Mouse (Mus musculus): ENCODE data around the gene Nedd4. TPM values are rescaled to one million over a fixed set of nuclear protein-coding genes. Genes with fewer than 3 reads are reported as not detected.

Nedd4 gene
- polyA plus RNA-seq, 1 experiment from 2014 or later: 512 TPM

DNA sequence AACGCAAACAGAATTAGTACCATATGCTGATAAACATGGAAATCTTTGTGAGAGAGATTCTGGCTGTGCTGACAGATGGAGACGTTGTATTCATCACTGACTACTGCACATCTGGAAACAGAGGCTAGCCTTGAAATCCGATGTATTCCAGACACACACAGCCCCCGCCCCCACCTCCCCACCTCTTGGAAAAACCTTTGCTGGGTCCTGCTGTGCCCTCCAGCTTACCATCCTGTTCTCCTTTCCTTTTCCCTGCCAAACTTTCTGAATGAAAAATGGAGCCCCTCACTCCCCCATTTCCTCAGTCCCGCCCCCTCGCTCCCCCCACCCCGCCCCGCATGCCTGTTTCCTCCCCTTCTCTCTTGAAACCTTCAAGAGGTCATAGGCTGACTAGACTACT lies 120.0 kb downstream of the Nedd4 start:
- Histone ChIP-seq H3K27me3 (replicated peaks) (no peaks in the 10 kb centered on the region), H3K9me3 (no peaks in the 10 kb centered on the region), H3K4me3 (replicated peaks) (no peak overlapping the region), H3K36me3 (no peaks in the 10 kb centered on the region), H3K9ac (no peak overlapping the region), H3K27ac (no peak overlapping the region), H3K4me2 (replicated peaks) (no peak overlapping the region), H3K4me1 (replicated peaks) (peaks cover 25% of the 10 kb centered on the region)
- WGBS: 48% methylated on average over 8 of the region's 8 CpGs
- ATAC-seq: no peak

DNA sequence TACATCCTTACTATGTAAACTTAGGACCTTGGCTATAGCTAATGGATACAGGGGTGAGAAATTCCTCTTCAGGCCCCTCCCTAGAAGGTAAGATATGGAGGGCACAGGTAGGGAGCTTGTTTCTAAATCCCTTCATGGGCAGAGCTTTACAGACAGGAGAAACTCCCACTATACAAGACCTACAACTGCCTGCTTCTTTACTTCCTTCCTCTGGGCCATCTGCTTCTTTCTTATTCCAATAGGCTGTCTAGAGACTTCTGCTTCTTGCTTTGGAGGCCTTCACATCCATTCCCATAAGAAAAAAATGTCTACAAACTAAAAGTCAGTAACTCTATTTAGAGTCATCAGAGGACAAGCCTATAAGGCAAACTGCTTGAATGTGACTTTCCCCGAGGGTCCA lies 125.6 kb downstream of the Nedd4 start:
- H3K36me3 ChIP-seq: no peaks in the 10 kb centered on the region
- H3K4me3 ChIP-seq (replicated peaks): no peak overlapping the region
- 0 out of 2 replicates have a peak, but pooled peaks cover 4% of the 10 kb centered on the region for H3K4me1 ChIP-seq (replicated peaks)
- no peak overlapping the region for H3K9ac ChIP-seq
- no peak overlapping the region for H3K4me2 ChIP-seq (replicated peaks)
- ATAC-seq: no peak
- no peaks in the 10 kb centered on the region for H3K27me3 ChIP-seq (replicated peaks)
- H3K9me3 ChIP-seq: no peaks in the 10 kb centered on the region
- H3K27ac ChIP-seq: no peak overlapping the region
- 94% methylated on average over 1 of the region's 1 CpGs for WGBS

DNA sequence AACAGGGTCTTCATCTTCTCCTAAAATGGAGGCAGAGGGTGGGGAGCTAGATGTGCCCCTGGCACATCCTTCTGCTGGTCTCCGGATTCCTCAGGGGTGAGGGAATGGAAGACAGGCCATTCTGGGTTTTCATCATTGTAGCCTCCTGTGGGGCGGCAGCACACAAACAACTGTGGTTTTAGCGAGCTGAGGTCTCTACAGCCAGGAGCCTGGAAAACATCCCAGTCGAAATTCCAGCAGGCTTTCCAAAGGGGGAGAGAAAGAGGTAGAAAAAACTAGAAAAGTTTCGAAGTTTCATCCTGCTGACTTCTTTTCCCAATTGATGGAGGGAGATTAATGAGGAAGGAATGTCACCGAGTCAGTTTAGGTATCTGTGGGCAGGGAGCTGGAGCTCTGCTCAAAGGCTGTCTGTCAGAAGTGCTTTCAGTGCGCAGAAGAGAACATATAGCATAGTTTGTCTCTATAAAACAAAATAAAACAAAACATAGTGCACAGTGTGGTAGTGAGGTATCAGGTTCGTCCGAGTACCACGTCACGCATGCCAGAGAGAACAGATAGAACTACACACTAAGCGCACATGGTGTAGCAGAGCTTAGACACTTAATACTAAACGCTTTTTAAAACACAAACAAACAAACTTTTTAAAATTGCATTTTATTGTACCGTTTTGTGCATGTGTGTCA lies 128.5 kb downstream of the Nedd4 start:
- Histone ChIP-seq H3K4me2 (replicated peaks) (no peak overlapping the region), H3K9ac (no peak overlapping the region), H3K9me3 (no peaks in the 10 kb centered on the region), H3K4me3 (replicated peaks) (no peak overlapping the region), H3K36me3 (no peaks in the 10 kb centered on the region), H3K27me3 (replicated peaks) (no peaks in the 10 kb centered on the region), H3K27ac (0 out of 2 replicates have a peak overlapping the region, but pooled peaks have one; percentile 33), H3K4me1 (replicated peaks) (0 out of 2 replicates have a peak, but pooled peaks cover 4% of the 10 kb centered on the region)
- 46% methylated on average over 14 of the region's 14 CpGs for WGBS
- no peak for ATAC-seq

DNA sequence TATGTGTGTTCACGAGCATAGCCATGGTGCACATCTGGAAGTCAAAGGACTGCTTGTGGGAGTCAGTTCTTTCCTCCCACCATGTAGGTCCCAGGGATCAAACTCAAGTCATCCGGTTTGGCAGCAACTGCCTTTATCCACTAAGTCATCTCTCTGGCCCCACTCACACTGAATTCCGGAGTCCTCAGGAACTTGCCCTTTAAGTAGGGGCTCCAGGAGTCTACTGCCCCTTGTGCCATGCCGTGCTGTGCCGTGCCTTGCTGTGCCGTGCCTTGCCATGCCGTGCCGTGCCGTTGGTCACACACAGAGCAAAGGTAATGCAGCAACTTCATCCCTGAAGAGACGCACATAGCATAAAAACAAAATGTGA lies 129.1 kb downstream of the Nedd4 start:
- Histone ChIP-seq H3K9ac (no peak overlapping the region), H3K27me3 (replicated peaks) (no peaks in the 10 kb centered on the region), H3K36me3 (no peaks in the 10 kb centered on the region), H3K9me3 (no peaks in the 10 kb centered on the region), H3K4me1 (replicated peaks) (0 out of 2 replicates have a peak, but pooled peaks cover 4% of the 10 kb centered on the region), H3K27ac (no peak overlapping the region), H3K4me3 (replicated peaks) (no peak overlapping the region), H3K4me2 (replicated peaks) (no peak overlapping the region)
- no peak for ATAC-seq
- 52% methylated on average over 10 of the region's 10 CpGs for WGBS

- Histone ChIP-seq H3K4me3 (replicated peaks) (no peak overlapping the region), H3K4me2 (replicated peaks) (no peak overlapping the region), H3K27ac (no peak overlapping the region), H3K9me3 (no peaks in the 10 kb centered on the region), H3K9ac (no peak overlapping the region), H3K4me1 (replicated peaks) (0 out of 2 replicates have a peak, but pooled peaks cover 4% of the 10 kb centered on the region), H3K27me3 (replicated peaks) (no peaks in the 10 kb centered on the region), H3K36me3 (no peaks in the 10 kb centered on the region)
- 26% methylated on average over 6 of the region's 6 CpGs for WGBS
- ATAC-seq: no peak
Observed at GRCm38 (mm10) chr9:72791681-72792080, 129.5 kb downstream of the Nedd4 start.

DNA sequence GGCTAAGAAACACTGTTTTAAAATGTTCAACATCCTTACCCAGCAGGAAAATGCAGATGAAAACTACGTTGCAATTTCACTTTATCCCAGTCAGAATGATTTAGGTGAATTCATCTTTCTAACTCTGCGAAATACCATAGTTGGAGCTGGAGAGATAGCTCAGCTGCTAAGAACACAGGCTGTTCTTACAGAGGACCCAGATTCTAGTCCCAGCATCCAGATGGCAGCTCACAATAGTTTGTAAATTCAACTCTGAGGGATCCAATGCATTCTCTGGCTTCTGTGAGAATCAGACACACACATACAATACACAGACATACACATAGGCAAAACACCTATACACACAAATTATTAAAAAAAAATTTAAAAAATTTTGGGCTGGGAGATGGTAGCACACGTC lies 133.1 kb downstream of the Nedd4 start:
- Histone ChIP-seq H3K36me3 (no peaks in the 10 kb centered on the region), H3K4me2 (replicated peaks) (no peak overlapping the region), H3K27me3 (replicated peaks) (no peaks in the 10 kb centered on the region), H3K4me3 (replicated peaks) (no peak overlapping the region), H3K4me1 (replicated peaks) (0 out of 2 replicates have a peak, but pooled peaks cover 8% of the 10 kb centered on the region), H3K27ac (no peak overlapping the region), H3K9ac (no peak overlapping the region), H3K9me3 (no peaks in the 10 kb centered on the region)
- 79% methylated on average over 3 of the region's 3 CpGs for WGBS
- no peak for ATAC-seq

- no peaks in the 10 kb centered on the region for H3K9me3 ChIP-seq
- H3K9ac ChIP-seq: no peak overlapping the region
- 0 out of 2 replicates have a peak overlapping the region, but pooled peaks have one; percentile 5 for H3K4me2 ChIP-seq (replicated peaks)
- H3K27ac ChIP-seq: no peak overlapping the region
- H3K36me3 ChIP-seq: no peaks in the 10 kb centered on the region
- H3K27me3 ChIP-seq (replicated peaks): no peaks in the 10 kb centered on the region
- no peak overlapping the region for H3K4me3 ChIP-seq (replicated peaks)
- WGBS: 46% methylated on average over 9 of the region's 9 CpGs
- H3K4me1 ChIP-seq (replicated peaks): 0 out of 2 replicates have a peak, but pooled peaks cover 4% of the 10 kb centered on the region
- ATAC-seq: no peak
Observed at GRCm38 (mm10) chr9:72797136-72797621, 135.0 kb downstream of the Nedd4 start.

Other genes starting within 250 kb of the Nedd4 start
- gene Mns1, start 224.3 kb upstream of the Nedd4 start, polyA plus RNA-seq (2015; fragmentation: Nextera tagmentation; extraction: Ambion mirVana): 16.9 and 17.4 TPM in 2 replicates
- 20.6 and 21.1 TPM in 2 replicates for gene Tex9, start 170.1 kb upstream of the Nedd4 start, polyA plus RNA-seq (2015; fragmentation: Nextera tagmentation; extraction: Ambion mirVana)
- 10.2 and 10.9 TPM in 2 replicates for gene Rfx7, start 130.1 kb upstream of the Nedd4 start, polyA plus RNA-seq (2015; fragmentation: Nextera tagmentation; extraction: Ambion mirVana)
- 0.40 and 0.52 TPM in 2 replicates for gene Prtg, start 144.5 kb downstream of the Nedd4 start, polyA plus RNA-seq (2015; fragmentation: Nextera tagmentation; extraction: Ambion mirVana)

Measured in intestine, embryonic 15.5 days (tissue).